Mouse (Mus musculus) hematopoietic stem cell, adult 5-6 weeks (primary cell): ENCODE measurements around the gene Hsd17b6. TPM values are rescaled to one million over a fixed set of nuclear protein-coding genes. Genes with fewer than 3 reads are reported as not detected.
A peak's percentile ranks its signal among the peaks of the same experiment; 100 is the strongest.

Source experiments
- ATAC-seq, 2 experiments: fragments of 125-278 bp in 1 of 2; replicated peaks in 1 of 2; 2 replicates each; pipeline ENCODE4 v1.8.0; 2016 to 2017; ENCODE audit warnings: inconsistent platforms in 2 of 2, mild to moderate bottlenecking in 2 of 2, moderate number of reproducible peaks in 2 of 2, low read depth in 1 of 2, moderate TSS enrichment in 1 of 2; ENCODE audit not compliant: low FRiP score in 2 of 2, poor library complexity in 2 of 2, severe bottlenecking in 2 of 2, insufficient read depth in 1 of 2, low TSS enrichment in 1 of 2
- total RNA-seq: library from RNA; stranded (forward); fragments of 172-1452, 232-1000 nt; gene quantifications from 2 replicates; pipeline ENCODE4 v1.2.3, GENCODE M21; 2017

Hsd17b6 gene
- total RNA-seq, 1 experiment from 2014 or later = not detected

DNA sequence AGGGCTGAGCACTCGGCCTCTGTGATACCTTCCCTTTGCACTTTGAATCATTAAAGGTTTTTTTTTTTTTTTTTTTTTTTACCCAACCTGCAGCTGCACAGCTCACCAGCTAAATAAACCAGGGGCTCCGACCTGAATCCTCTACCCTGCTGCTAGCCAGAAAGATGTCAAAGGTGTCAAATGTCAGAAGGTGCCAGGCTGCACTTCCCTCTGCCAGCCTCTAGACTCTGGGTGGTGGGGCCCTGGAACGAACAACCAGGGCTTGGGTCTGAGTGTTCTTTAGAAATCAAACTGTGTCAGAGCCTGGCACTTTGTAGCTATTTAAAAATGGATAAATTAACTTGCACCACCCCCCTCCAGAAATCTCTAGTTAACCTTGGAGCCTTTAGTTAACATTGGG lies 45.0 kb downstream of the Hsd17b6 start:
- ATAC-seq = no peak

DNA sequence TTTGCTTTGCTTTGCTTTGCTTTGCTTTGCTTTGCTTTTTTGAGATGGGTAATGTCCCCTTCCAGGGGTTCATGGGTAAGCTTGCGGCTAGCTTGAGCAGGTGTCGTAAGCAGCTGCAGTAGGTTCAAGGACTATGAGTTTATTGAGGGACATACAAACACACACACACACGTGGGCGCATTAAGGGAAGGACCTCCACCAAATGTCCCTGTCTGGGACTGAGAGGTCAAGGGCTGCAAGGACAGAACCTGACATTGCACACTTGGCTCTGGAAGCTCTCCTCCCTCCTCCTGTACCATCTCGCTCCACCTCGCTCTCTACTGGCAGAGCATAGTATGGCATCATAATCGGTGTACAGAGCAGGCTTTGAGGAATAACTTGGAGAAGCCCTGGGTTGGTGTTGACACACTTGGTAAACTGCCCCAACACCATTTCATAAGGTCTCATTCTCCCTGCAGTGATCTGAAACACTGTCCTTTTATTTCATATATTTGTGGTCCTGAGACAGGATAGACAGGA lies 48.2 kb downstream of the Hsd17b6 start:
- ATAC-seq = no peak

DNA sequence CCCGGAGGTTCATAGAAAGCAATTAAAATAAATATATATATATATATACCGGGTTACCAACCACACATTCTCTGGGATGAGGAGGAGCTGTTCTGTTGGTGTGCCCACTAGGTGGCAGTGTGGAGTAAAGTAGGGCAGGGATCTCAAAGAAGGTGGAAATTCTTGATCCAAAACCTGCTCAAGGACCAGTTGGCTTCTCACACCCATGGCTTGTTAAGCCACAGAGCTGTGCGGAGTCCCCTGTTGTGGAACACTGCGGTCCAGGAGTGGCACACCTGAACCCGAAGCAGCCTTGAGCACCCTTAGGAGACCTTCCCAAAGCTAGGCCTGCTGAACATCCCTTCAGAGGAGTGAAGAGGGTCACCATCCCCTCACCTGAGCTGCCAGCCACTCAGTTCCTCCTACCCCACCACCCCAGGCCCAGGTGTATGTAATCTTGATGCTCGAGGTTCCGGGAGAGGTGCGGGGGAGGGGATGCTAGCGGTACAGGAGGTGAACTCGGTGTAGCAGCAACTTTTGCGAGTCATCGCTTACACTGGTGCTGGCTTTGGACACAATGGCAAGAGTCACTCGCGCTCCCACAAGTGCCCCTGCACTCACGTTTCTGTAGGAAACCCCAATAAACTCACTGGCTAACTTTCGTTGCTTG lies 51.1 kb downstream of the Hsd17b6 start:
- ATAC-seq = peak; percentile 22 to 32; a peak in 2 of 4 replicates

DNA sequence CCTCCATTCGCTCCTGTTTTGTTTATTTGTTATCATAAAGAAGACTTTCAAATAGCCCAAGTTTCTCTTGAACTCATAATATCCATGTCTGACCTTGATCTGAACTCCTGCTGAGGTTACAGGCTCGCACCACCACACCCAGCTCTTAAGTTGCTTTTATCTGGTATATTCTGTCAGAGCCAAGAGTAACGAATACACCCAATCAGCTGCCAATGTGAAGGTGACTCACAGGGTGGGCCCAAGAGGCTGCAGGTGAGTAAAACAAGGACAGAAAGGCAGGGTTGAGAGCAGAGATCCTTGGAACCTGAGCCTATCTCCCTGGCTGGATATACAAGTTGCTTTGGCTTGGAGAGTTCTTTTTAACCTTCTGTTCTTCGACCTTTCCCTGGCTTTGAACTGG lies 52.4 kb downstream of the Hsd17b6 start:
- no peak for ATAC-seq

DNA sequence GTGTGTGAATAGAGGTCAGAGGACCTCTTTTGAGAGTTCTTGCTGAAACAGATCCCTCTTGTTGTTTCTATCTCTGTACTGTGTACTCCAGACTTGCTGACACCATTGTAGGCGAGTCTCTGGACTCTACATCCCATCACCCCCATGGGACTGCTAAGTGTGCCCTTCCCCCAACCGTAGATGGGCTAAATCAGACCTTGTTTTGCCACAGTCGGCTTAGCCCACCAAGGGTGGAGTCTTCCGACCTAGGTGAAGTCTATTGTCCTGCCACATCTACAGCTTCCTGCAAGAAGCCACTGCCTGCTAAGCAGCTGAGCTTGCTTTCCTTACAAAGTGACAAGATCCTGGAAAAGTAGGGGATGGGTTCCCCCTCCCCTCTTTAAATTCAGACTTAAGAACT lies 55.6 kb downstream of the Hsd17b6 start:
- ATAC-seq = no peak

DNA sequence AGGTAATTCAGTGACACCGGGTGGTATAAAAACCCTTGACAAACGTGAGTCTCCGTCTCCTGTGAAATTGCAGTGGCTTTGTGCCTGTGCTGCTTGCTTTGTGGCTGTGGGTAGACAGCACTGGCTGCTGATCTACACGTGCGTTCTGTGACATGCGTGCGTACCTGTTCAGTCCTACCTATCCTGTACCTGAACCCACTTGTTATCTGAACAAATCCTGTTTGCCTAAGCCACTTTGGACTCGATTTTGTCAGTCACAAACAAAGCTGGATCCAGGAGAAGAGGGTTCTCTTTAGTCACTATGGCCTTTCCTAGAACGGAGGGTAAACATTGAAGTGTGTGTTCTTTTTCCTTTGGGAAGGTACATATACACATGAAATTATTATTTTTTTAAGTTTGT lies 56.0 kb downstream of the Hsd17b6 start:
- ATAC-seq = no peak

DNA sequence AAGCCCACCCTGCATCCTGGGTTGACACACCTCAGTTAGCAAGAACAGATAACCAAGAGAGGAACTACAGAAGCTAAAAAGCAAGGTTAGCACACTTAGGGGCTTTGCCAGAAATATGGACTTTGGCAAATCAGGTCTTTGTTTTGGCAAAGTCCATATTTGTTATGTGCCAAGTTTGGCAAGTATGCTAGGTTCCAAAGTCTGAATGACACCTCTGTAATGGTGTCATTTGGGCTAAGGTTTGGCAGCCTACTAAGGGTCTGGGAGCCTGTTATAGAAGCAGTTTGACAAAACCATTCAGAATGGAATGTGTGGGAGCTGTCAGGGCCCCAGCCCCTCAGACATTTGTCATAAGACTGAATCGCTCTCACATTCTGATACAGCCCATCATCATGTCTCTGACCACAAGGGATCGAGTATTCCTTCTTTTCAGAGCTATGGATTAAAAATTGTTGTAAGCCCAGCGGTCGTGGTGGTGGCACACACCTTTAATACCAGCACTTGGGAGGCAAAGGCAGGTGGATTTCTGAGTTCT lies 57.7 kb downstream of the Hsd17b6 start:
- ATAC-seq = no peak

DNA sequence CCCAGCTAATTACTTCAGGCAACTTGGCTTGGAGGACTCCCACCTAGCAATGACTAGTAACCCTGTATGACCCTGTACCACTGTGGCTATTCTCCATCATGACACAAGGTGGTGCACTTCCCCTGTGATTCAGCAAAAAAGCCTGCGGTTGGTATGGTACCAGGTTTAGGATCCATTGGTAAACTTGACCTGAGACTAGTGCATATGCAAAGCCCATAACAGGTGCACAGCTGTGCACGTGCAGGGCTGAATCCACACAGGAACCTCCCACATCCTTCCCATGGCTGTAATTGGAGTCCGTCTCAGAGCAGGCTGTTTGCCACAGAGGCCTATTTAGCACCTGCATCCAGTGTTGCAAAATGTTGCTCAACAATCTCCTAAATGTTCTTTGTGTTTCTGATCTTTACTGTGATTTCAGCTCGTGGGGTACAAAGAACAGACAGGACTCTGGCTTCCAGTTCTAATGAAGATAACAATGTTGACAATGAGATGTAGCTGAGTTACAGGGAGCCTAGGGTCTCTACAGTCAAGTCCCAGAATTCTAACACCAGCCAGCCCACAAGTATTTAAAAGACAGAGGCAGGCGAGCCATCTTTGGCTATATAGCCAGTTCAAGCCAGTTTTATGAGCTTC lies 61.9 kb downstream of the Hsd17b6 start:
- ATAC-seq = peak; percentile 94 to 95

Other genes with a start within 250 kb of the Hsd17b6 start
- gene Rdh1, start 247.9 kb downstream of the Hsd17b6 start, total RNA-seq = not detected in 2 replicates
- gene Rdh16f1, start 247.8 kb downstream of the Hsd17b6 start, total RNA-seq = not detected in 2 replicates
- gene Rdh9, start 231.2 kb downstream of the Hsd17b6 start, total RNA-seq = 0.20 TPM in 1 of 2 replicates, not detected in the other
- gene Rdh16, start 206.5 kb downstream of the Hsd17b6 start, total RNA-seq = not detected in 2 replicates
- not detected in 2 replicates for gene Rdh19, start 157.7 kb downstream of the Hsd17b6 start, total RNA-seq
- gene Rdh16f2, start 141.1 kb downstream of the Hsd17b6 start, total RNA-seq = not detected in 2 replicates
- not detected in 2 replicates for gene Rdh7, start 118.8 kb downstream of the Hsd17b6 start, total RNA-seq
- gene Sdr9c7, start 109.1 kb downstream of the Hsd17b6 start, total RNA-seq = not detected in 2 replicates
- gene Prim1, start 7.6 kb upstream of the Hsd17b6 start, total RNA-seq = 108 and 113 TPM in 2 replicates
- 2,160 and 2,701 TPM in 2 replicates for gene Naca, start 28.0 kb upstream of the Hsd17b6 start, total RNA-seq
- 249 and 336 TPM in 2 replicates for gene Ptges3, start 51.3 kb upstream of the Hsd17b6 start, total RNA-seq
- 1,271 and 2,840 TPM in 2 replicates for gene Atp5b, start 75.7 kb upstream of the Hsd17b6 start, total RNA-seq
- gene Baz2a, start 84.0 kb upstream of the Hsd17b6 start, total RNA-seq = 17.8 and 23.1 TPM in 2 replicates
- gene Rbms2, start 172.7 kb upstream of the Hsd17b6 start, total RNA-seq = 6.9 and 9.3 TPM in 2 replicates
- 0.38 and 0.79 TPM in 2 replicates for gene Gls2, start 186.8 kb upstream of the Hsd17b6 start, total RNA-seq
- gene Spryd4, start 204.2 kb upstream of the Hsd17b6 start, total RNA-seq = 10.3 and 11.9 TPM in 2 replicates
- 0.69 TPM in 1 of 2 replicates, not detected in the other for gene Mip, start 218.2 kb upstream of the Hsd17b6 start, total RNA-seq
- gene Timeless, start 224.5 kb upstream of the Hsd17b6 start, total RNA-seq = 52.8 and 60.3 TPM in 2 replicates
- 0.19 TPM in 1 of 2 replicates, not detected in the other for gene Apon, start 246.5 kb upstream of the Hsd17b6 start, total RNA-seq